Mouse (Mus musculus) kidney, postnatal 36 days (tissue): ENCODE measurements at regions not wholly inside any gene's neighbourhood (a gene's known extent, or its start where the extent isn't known, plus 50 kb on each side); places are given as distances from the start of the nearest gene placed in this dataset.
A peak's percentile ranks its signal among the peaks of the same experiment; 100 is the strongest.

Experiments used
- DNase-seq, 2 experiments: peaks; one replicate each; pipeline ENCODE4 v3.0.0; 2021 to 2022; ENCODE audit warnings: mixed read lengths in 2 of 2

DNA sequence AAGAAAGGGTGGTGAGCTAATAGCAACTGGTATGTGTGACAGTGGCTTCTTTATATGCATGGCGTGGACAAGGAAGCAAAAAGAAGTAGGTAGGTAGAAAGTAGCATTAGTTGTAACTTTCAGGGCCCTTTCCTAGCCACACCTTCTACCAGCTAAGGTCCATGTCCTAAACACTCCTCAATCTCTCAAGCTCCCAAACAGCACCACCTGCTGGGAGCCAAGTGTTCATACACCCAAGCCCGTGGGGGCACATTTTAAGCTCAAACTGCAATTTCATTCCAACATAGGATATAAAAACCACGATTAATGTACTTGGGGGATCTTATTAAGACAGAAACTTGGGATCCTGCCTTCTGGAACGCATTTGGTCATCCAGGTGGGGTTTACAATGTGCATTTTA is 141.6 kb upstream of the Cox10 start:
- peak in 1 of 2 experiments; percentile 11 for DNase-seq

DNA sequence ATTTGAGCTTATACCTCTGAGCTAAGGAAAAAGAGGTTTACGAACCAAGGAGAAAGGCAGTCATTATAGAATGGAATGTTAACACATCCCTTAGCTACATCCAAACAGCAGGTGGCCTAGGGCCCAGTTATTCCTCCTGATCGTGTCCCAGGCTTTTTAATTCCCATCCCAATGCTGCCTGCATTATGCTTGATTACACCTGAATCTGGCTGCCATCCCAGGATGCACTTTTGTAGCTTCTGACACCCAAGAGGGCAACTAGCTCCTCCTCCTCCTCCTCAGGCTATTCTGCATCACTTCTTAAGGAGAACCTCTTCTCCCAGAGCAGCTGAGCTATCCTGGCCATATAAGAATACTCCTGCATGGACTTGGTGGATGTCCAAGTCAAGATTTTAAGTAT is 137.9 kb upstream of the Cox10 start:
- DNase-seq, result no peak

GRCm38 (mm10) chr11:64210916-64211315 is 131.6 kb upstream of the Cox10 start:
- DNase-seq, result no peak

DNA sequence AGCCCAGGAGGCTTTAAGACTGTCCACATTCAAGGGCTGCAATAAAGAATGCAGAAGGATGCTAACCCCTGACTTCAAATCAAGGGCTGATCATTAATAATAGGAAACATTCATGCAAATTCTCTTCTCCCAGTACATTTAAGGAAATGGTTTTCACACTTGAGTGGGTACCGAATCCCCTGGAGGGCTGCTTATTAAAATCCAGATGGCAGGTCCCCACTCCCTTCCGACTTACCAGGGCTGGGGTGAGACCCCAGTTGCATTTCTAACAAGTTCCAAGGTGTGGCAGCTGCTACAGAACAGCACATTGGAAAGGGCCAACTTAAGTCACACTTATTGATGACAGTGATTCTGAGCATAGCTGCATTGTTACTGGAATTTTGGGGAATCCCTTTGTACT is 129.0 kb upstream of the Cox10 start:
- DNase-seq, result no peak

- DNase-seq, result no peak
Observed at GRCm38 (mm10) chr11:64207358-64207864, 128.1 kb upstream of the Cox10 start.

GRCm38 (mm10) chr11:64206155-64206554 is 126.9 kb upstream of the Cox10 start:
- no peak for DNase-seq

DNA sequence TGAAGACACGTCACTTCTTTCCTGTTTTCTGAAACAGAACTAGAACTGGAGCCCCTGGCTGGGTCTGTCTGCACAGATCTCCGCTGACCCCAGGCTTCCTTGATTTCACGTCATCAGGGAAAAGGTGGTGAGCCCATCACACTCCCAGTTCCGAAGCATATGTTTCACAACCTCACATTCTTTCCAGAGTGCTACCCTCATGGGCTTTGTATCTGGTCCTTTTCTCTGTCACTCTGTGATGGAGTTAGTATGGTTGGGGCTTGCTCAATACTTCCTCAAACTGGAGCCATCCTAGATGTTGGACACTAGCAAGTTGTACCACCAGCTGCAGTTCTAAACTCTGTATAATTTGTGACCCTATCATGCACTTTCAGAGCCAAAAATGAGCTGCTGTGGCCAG is 125.8 kb upstream of the Cox10 start:
- no peak for DNase-seq

- DNase-seq, result no peak
Observed at GRCm38 (mm10) chr11:64204305-64204704, 125.0 kb upstream of the Cox10 start.

DNA sequence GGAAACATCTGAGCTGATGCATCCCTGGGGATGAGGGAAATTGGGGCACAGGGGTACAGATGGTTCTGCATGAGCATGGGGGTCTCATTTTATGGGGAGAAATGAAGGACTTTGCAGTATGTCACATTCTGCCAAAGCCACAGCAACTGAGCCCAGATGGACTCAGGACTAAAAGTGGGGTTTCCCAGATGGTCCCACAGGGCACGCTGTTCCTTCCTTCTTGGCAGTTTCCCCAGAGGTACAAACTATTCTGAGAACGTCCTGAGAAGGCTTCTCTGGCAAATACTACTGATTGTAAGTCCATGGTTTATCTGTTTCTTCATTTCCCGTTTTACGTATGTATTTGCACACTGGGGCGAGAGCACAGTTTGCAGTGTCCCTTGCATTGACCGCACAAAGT is 121.6 kb upstream of the Cox10 start:
- DNase-seq, result no peak

- no peak for DNase-seq
Observed at GRCm38 (mm10) chr11:64195272-64195671, 116.0 kb upstream of the Cox10 start.

- DNase-seq, result no peak
Observed at GRCm38 (mm10) chr11:64188701-64189100, 109.4 kb upstream of the Cox10 start.

DNA sequence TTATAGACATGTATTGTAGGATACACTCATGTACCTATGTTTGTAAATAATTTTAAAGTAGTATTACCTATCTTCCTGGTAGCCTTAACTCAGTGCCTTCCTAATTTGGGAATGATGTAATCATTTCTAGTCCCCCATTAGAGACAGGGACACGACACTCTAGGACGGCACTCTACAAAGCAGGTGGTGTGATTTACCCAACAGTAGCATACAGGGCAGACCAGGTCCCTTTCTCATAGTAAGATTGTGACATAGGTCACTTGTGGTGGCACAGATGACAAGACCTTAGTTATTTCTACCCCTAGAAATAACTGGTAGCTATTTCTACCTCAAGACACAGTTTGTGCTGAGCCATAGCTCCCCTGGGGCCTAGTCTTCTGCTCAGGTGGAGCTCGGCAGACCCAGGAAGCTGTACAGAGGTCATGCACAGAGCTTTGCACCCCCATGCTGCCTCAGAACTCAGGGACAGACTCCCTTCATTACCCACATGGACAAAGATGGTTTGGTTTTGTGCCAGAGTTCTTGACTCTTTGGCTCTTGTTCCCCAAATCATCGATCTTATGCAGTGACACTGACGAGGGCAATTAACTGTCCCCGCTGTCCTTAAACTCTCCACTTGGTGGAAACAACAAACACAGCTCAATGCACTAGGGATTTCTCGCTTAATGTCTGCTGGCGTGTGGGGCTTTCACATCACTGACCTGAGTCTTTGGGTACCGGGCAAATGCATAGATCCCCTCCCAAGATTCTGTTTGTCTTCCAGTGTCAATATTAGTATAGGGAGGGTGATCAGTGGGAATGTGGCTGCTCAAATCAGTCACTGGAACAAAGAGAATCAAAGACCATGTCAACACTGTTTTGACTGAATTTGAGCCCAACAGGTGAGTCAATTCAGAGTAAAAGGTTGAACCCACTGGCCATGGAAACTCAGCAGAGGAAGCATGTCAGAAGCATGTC is 108.5 kb upstream of the Cox10 start:
- DNase-seq, result no peak

GRCm38 (mm10) chr11:64187007-64187406 is 107.7 kb upstream of the Cox10 start:
- no peak for DNase-seq

DNA sequence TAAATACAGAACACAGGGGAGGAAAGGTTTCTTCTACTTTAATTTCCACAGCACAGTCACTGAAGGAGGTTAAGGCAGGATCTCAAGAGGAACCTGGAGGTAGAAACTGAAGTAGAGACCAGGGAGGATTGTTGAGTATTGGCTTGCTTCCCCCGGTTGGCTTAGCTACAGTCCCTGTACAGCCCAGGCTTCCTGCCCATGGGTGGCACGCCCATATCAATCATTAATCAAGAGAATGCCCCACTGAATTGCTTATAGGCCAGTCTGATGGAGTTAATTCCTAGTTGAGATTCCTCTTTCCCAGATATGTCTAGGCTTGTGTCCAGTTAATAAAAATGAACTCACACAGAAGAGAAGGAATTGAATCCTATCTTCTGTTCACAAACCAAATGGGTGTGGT is 107.3 kb upstream of the Cox10 start:
- peak; percentile 15 to 19 for DNase-seq

GRCm38 (mm10) chr11:64180036-64180435 is 100.8 kb upstream of the Cox10 start:
- DNase-seq, result no peak

DNA sequence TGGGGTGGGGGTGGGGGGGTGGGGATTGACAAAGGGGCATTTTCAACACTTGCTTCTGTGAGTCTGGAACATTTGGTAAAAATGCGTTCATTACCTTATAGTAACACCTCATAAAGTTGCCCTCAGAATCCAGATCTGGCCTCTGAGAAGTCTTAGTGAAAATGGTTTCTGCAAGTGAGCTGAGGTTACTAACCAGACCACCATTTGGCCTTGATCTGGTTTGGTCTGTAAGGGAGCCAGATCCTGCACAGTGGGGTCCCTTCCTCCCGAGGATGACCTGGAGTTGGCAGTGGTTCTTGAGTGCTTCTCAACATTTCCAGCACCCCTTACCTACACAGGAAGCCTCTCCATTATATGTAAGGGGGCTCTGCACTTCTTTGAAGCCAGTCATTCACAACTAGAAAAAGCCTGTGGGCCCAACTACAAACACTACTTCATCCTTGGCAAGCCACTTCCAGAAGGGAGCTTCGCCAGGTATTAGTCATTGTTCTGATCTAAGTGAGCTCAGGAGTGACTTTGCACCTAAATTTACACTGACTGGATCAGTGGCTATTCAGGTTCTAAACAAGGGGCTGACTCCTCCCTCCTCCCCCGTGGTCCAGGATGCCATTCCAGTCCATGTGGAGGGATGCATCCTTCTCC is 94.3 kb upstream of the Cox10 start:
- no peak for DNase-seq

DNA sequence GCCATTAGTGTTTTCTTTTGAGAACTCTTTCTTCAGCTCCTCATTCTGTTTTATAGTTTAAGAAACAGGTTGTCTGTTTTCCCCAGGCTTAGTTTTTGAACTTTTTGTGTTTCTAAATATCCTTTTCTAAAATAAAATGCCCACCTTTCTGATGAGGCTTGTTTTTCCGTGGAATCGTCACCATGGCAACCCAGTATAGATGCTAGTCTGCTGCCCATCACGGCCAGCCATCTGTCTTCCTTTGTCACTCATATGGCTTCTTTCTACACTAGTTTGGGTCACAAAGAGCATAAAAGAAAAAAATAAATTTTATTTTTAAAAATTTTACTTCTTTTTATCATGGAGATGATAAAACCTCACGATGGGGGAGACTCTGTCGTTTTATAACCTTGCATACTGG is 93.7 kb upstream of the Cox10 start:
- no peak for DNase-seq

DNA sequence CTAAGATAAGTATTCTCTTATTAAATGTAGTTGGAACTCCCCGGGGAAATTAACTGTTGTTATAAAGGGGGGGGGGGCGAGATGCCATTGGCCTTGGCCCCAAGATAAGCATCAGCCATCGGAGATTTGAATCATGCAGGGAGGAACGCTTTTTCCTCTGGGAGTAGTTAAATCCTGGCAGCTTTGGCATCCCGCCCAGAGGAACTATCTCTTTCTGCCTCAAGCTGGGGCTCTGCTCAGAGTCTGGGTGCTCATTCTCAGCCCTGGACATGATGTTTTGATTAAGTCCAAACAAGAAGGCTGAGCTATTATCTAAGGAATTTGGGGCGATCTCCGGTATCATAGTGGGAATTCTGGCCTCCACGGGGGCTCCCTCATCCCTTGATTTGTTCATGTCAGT is 89.4 kb upstream of the Cox10 start:
- peak; percentile 11 to 35 for DNase-seq

- DNase-seq, result peak in 1 of 2 experiments; percentile 7
Observed at GRCm38 (mm10) chr11:64164796-64165195, 85.5 kb upstream of the Cox10 start.

GRCm38 (mm10) chr11:64158281-64158680 is 79.0 kb upstream of the Cox10 start:
- no peak for DNase-seq

GRCm38 (mm10) chr11:64156640-64157039 is 77.4 kb upstream of the Cox10 start:
- DNase-seq, result no peak

DNA sequence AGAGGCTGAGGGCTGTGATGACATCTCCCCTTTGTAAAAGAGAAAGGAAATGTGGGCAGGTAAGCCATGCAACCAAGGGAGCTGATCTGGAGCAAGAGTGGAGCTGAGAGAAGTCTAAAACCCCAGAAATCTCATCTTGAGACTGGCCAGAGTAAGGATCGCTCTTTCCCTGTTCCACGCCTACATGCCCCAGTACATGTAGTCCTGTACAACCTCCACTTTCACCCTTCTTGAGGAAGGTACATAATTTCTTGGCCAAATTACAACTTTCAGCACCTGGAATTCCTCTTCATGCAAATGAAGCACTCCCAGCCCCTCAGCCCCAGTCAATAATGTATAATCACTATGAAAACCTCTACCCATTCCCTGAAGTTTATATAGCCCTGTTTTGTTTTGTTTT is 60.2 kb upstream of the Cox10 start:
- DNase-seq, result no peak

DNA sequence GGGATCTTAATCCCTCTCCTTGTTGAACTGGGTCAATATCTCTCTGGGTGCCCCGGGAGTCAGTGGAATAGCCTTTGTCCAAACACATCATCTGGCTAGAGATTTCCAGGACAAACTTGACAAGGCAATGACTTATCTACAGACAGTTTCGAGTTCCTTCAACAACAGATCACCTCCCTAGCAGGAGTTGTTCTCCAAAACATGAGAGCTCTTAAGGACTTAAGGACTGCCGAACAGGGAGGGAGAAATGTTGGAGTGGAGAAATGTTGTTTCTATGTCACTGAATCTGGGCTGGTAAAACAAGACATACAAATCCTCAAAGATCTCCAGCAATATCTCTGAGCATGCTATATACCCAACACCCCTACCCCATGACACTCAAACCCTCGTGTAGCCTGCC is 59.7 kb upstream of the Cox10 start:
- no peak for DNase-seq

GRCm38 (mm10) chr11:64135766-64136165 is 56.5 kb upstream of the Cox10 start:
- no peak for DNase-seq
